In the genomic region with DNA sequence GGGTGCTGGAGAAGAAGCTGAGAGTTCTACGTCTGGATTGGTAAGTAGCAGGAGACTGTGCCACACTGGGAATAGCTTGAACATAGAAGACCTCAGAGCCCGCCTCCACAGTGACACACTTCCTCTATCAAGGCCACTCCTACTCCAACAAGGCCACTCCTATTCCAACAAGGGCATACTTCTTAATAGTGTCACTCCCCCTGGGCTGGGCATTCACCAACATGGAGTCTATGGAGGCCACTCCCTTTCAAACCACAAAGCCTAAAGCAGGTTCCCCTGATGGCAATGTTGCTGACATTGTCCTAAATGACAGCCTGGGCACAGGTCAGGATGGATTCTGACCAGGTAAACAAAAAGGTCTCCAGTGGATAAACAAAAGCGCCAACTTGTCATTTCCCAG, we compare ENCODE assay signal across 19 mouse cellular contexts. TPM values are rescaled to one million over a fixed set of nuclear protein-coding genes. Genes with fewer than 3 reads are reported as not detected.
DNase-seq lines count a peak whose midpoint lies in the region; ATAC-seq and TF ChIP-seq lines count a peak whose summit lies in the region.
"Had no signal": no experiment of that assay in that cellular context is flagged by ENCODE, and none has a peak within 500 bp of the region (broad histone marks: within the 10 kb centered on the region; RNA-seq: fewer than 3 reads in every experiment).

No protein-coding gene starts in this region.

- no peak overlapping the region for H3K4me2 ChIP-seq in liver, embryonic 12.5 days
- H3K4me2 ChIP-seq: embryonic facial prominence, embryonic 12.5 days; heart, embryonic 12.5 days; hindbrain, embryonic 15.5 days had no signal

- H3K36me3 ChIP-seq in liver, adult 2 months (ENCODE audit: control insufficient read depth, insufficient read depth, low read length): no peaks in the 10 kb centered on the region
- no peaks in the 10 kb centered on the region for H3K36me3 ChIP-seq in liver, embryonic 12.5 days
- H3K36me3 ChIP-seq: embryonic facial prominence, embryonic 12.5 days; heart, embryonic 12.5 days; hindbrain, embryonic 15.5 days had no signal

- WGBS in liver, adult 2 months: 70% methylated on average over 3 of the region's 3 CpGs
- WGBS in liver, embryonic 12.5 days (ENCODE audit: insufficient replicate concordance): 73% methylated on average over 3 of the region's 3 CpGs

- peak; percentile 40; the same call in 1 of the 2 replicates for ATAC-seq in liver, embryonic 12.5 days
- ATAC-seq in megakaryocyte progenitor cell, adult 5-6 weeks (replicated peaks; ENCODE audit: poor library complexity): peak; percentile 37; the same call in 1 of the 2 replicates
- ATAC-seq: forebrain, embryonic 16.5 days had no signal

- peak overlapping the region; percentile 76 for H3K27ac ChIP-seq in liver, adult 2 months (replicated peaks; ENCODE audit: insufficient read depth, low read depth, low read length)
- no peak overlapping the region for H3K27ac ChIP-seq in liver, embryonic 12.5 days
- H3K27ac ChIP-seq: embryonic facial prominence, embryonic 12.5 days; hindbrain, embryonic 15.5 days had no signal

- H3K9ac ChIP-seq in liver, adult 2 months (ENCODE audit: low read depth, low read length): no peak overlapping the region
- no peak overlapping the region for H3K9ac ChIP-seq in liver, embryonic 12.5 days
- H3K9ac ChIP-seq: embryonic facial prominence, embryonic 12.5 days; heart, embryonic 12.5 days; hindbrain, embryonic 15.5 days had no signal

- H3K27me3 ChIP-seq in liver, adult 2 months (ENCODE audit: control insufficient read depth, insufficient read depth, low read length): no peaks in the 10 kb centered on the region
- H3K27me3 ChIP-seq in liver, embryonic 12.5 days (replicated peaks): no peaks in the 10 kb centered on the region
- H3K27me3 ChIP-seq: CH12.LX; embryonic facial prominence, embryonic 12.5 days; heart, embryonic 12.5 days; hindbrain, embryonic 15.5 days had no signal

- no peak for TF ChIP-seq POLR2A in liver, adult 2 months (IDR thresholded peaks at IDR 0.05; ENCODE audit: extremely low read depth, insufficient read depth, low read length)

- H3K79me2 ChIP-seq in liver, adult 2 months (ENCODE audit: control insufficient read depth, insufficient read depth, low read length): no peaks in the 10 kb centered on the region

- peaks cover 10% of the 10 kb centered on the region for H3K4me1 ChIP-seq in liver, adult 2 months (ENCODE audit: control insufficient read depth, insufficient read depth, low read length)
- H3K4me1 ChIP-seq in liver, embryonic 12.5 days: no peaks in the 10 kb centered on the region; the same call in 1 of the 2 replicates
- H3K4me1 ChIP-seq: embryonic facial prominence, embryonic 12.5 days; heart, embryonic 12.5 days had no signal

- no peak for TF ChIP-seq CTCF in liver, adult 2 months (IDR thresholded peaks at IDR 0.05; ENCODE audit: low read depth, low read length)

- peak; percentile 78 for DNase-seq in liver, adult 2 months (ENCODE audit: extremely low read depth, low read depth, low spot score)
- DNase-seq in liver (no peak), ZHBTc4 (ENCODE audit: low read depth, low spot score) (peak; percentile 60)
- no peak for DNase-seq in adrenal gland, adult 18-20 months (ENCODE audit: low spot score in 2 of 2)
- no peak for DNase-seq in left cerebral cortex, adult 9 months (ENCODE audit: low spot score in 2 of 2)
- no peak for DNase-seq in kidney, adult 8-10 months
- DNase-seq: adrenal gland, postnatal 14 days; cerebellum, adult 18-20 months; cerebellum, adult 9-11 months; embryo, embryonic 11 days; gastrocnemius, postnatal 10 days; heart, postnatal 36 days had no signal

- H3K4me3 ChIP-seq in liver, adult 2 months (ENCODE audit: insufficient read depth, low read depth, low read length): no peak overlapping the region
- no peak overlapping the region for H3K4me3 ChIP-seq in liver, embryonic 12.5 days
- H3K4me3 ChIP-seq: embryonic facial prominence, embryonic 12.5 days; heart, embryonic 12.5 days; hindbrain, embryonic 15.5 days had no signal

- H3K9me3 ChIP-seq in liver, embryonic 12.5 days (replicated peaks): no peaks in the 10 kb centered on the region
- H3K9me3 ChIP-seq: embryonic facial prominence, embryonic 12.5 days; heart, embryonic 12.5 days; hindbrain, embryonic 15.5 days had no signal

RNA-seq across cellular contexts. Expression of gene Slc30a5, which starts 15.9 kb away (rescaled TPM):
- total RNA-seq in liver, adult 2 months (2014; rRNA removed): 36.0 and 38.1 TPM in 2 replicates
- 14.5 and 15.6 TPM in 2 replicates for polyA plus RNA-seq in liver, adult 2 months (2012; rRNA removed)
- polyA plus RNA-seq in liver, embryonic 12.5 days (2016; fragmentation: Nextera tagmentation; extraction: Ambion mirVana): 40.8 and 45.1 TPM in 2 replicates
- 127 and 130 TPM in 2 replicates for total RNA-seq in megakaryocyte progenitor cell, adult 5-6 weeks (2015)
- 99.7 and 101 TPM in 2 replicates for total RNA-seq in megakaryocyte progenitor cell, adult 5-6 weeks (2017)
- 10 to 100 TPM; 39.9 to 45.7 TPM for total RNA-seq in adrenal gland, adult 18-20 months (2021)

Comparison
In these comparisons a context has a peak if more than half of its experiments do, and no peak if none do; other contexts are left out.
1. DNase-seq: peak in liver, adult 2 months (single experiment) and ZHBTc4 (single experiment); none in liver (single experiment), adrenal gland, adult 18-20 months (0 of 2), left cerebral cortex, adult 9 months (0 of 2) and kidney, adult 8-10 months (0 of 2).